ENCODE assay signal across 9 mouse cellular contexts in genomic region chr17:56148790-56149618, GRCm38 (mm10). TPM values are rescaled to one million over a fixed set of nuclear protein-coding genes. Genes with fewer than 3 reads are reported as not detected.
DNase-seq lines count a peak whose midpoint lies in the region; ATAC-seq and TF ChIP-seq lines count a peak whose summit lies in the region.
"Had no signal": no experiment of that assay in that cellular context is flagged by ENCODE, and none has a peak within 500 bp of the region (broad histone marks: within the 10 kb centered on the region; RNA-seq: fewer than 3 reads in every experiment).

No protein-coding gene starts in this region.

- TF ChIP-seq CTCF in lung, postnatal 0 days (IDR thresholded peaks at IDR 0.05): no peak
- TF ChIP-seq CTCF in gastrocnemius, adult 2 months (IDR thresholded peaks at IDR 0.05): no peak

- no peak for DNase-seq in lung, postnatal 0 days (ENCODE audit: low spot score)
- DNase-seq in lung, postnatal 14 days: no peak
- DNase-seq in forebrain, embryonic 14.5 days (ENCODE audit: low spot score): no peak
- DNase-seq in retina, postnatal 1 day: peak; percentile 44
- DNase-seq in gastrocnemius, adult 2 months: no peak
- DNase-seq in testis, postnatal 10 days (ENCODE audit: low spot score): no peak
- DNase-seq: right cerebral cortex, adult 18-20 months had no signal

- H3K9me3 ChIP-seq in lung, postnatal 0 days (ENCODE audit: low read length): no peaks in the 10 kb centered on the region
- H3K9me3 ChIP-seq in forebrain, embryonic 14.5 days (replicated peaks; ENCODE audit: control insufficient read depth, low read length): no peaks in the 10 kb centered on the region
- no peaks in the 10 kb centered on the region for H3K9me3 ChIP-seq in limb, embryonic 12.5 days

- H3K4me1 ChIP-seq in lung, postnatal 0 days (ENCODE audit: insufficient read depth, low read depth, low read length): no peaks in the 10 kb centered on the region
- no peaks in the 10 kb centered on the region for H3K4me1 ChIP-seq in forebrain, embryonic 14.5 days (ENCODE audit: control insufficient read depth, insufficient read depth, low read length)
- peaks cover 21% of the 10 kb centered on the region for H3K4me1 ChIP-seq in limb, embryonic 12.5 days (replicated peaks)

- peaks cover 22% of the 10 kb centered on the region for H3K27me3 ChIP-seq in lung, postnatal 0 days (replicated peaks; ENCODE audit: insufficient read depth, low read length)
- peaks cover 19% of the 10 kb centered on the region for H3K27me3 ChIP-seq in forebrain, embryonic 14.5 days (replicated peaks; ENCODE audit: control insufficient read depth, insufficient read depth, low read length)
- peaks cover 92% of the 10 kb centered on the region for H3K27me3 ChIP-seq in limb, embryonic 12.5 days

- intact Hi-C loops in gastrocnemius, adult 2 months (cut with DNase I): no loop called here

- WGBS in lung, postnatal 0 days: 3% methylated on average over 30 of the region's 30 CpGs
- under 1% methylated on average over 30 of the region's 30 CpGs for WGBS in forebrain, embryonic 14.5 days
- WGBS in limb, embryonic 12.5 days: 2% methylated on average over 30 of the region's 30 CpGs

- no peak for ATAC-seq in lung, postnatal 0 days
- ATAC-seq in forebrain, embryonic 14.5 days: peak; percentile 38; the same call in 1 of the 2 replicates
- no peak; the same call in 1 of the 2 replicates for ATAC-seq in limb, embryonic 12.5 days (ENCODE audit: insufficient number of reproducible peaks, insufficient read depth, low FRiP score, low TSS enrichment, low read depth)

- peak overlapping the region; percentile 20 for H3K4me2 ChIP-seq in lung, postnatal 0 days (replicated peaks; ENCODE audit: low read depth, low read length)
- peak overlapping the region; percentile 51 for H3K4me2 ChIP-seq in forebrain, embryonic 14.5 days (ENCODE audit: low read length)
- peak overlapping the region; percentile 42 for H3K4me2 ChIP-seq in limb, embryonic 12.5 days

- H3K36me3 ChIP-seq in lung, postnatal 0 days (ENCODE audit: insufficient read depth, low read length): no peaks in the 10 kb centered on the region
- no peaks in the 10 kb centered on the region for H3K36me3 ChIP-seq in forebrain, embryonic 14.5 days (ENCODE audit: control insufficient read depth, insufficient read depth, low read length)
- no peaks in the 10 kb centered on the region for H3K36me3 ChIP-seq in limb, embryonic 12.5 days

- TF ChIP-seq EP300 in lung, postnatal 0 days (IDR thresholded peaks at IDR 0.05): no peak

- no peak overlapping the region for H3K9ac ChIP-seq in lung, postnatal 0 days (replicated peaks; ENCODE audit: low read depth)
- peak overlapping the region; percentile 56 for H3K9ac ChIP-seq in forebrain, embryonic 14.5 days (ENCODE audit: low read length)
- H3K9ac ChIP-seq in limb, embryonic 12.5 days (replicated peaks): peak overlapping the region; percentile 23; the same call in 1 of the 2 replicates

- H3K27ac ChIP-seq in lung, postnatal 0 days (ENCODE audit: low read length): no peak overlapping the region
- H3K27ac ChIP-seq in forebrain, embryonic 14.5 days (ENCODE audit: low read depth, low read length): no peak overlapping the region
- H3K27ac ChIP-seq in limb, embryonic 12.5 days: no peak overlapping the region
- H3K27ac ChIP-seq in gastrocnemius, adult 2 months: no peak overlapping the region

- H3K4me3 ChIP-seq in lung, postnatal 0 days (ENCODE audit: low read depth, low read length): no peak overlapping the region
- peak overlapping the region; percentile 23 for H3K4me3 ChIP-seq in forebrain, embryonic 14.5 days (ENCODE audit: low read depth, low read length)
- peak overlapping the region; percentile 18 for H3K4me3 ChIP-seq in limb, embryonic 12.5 days (replicated peaks)
- no peak overlapping the region for H3K4me3 ChIP-seq in gastrocnemius, adult 2 months
- H3K4me3 ChIP-seq: erythroblast, embryonic 14.5 days had no signal

RNA-seq across cellular contexts. Expression of gene Sema6b, which starts 8.9 kb away (rescaled TPM):
- 0.88 and 1.0 TPM in 2 replicates for polyA plus RNA-seq in lung, postnatal 0 days (2015; fragmentation: Nextera tagmentation; extraction: Ambion mirVana)
- 9.4 and 12.1 TPM in 2 replicates for polyA plus RNA-seq in forebrain, embryonic 14.5 days (2014; fragmentation: Nextera tagmentation; extraction: Ambion mirVana)
- 3.1 and 3.3 TPM in 2 replicates for polyA plus RNA-seq in limb, embryonic 12.5 days (2016; fragmentation: Nextera tagmentation; extraction: Ambion mirVana)
- 1 to 10 TPM; 1.9 to 3.2 TPM for total RNA-seq in gastrocnemius, adult 2 months (2021)

RNA-seq across cellular contexts. Expression of gene Tnfaip8l1, which starts 13.3 kb away (rescaled TPM):
- polyA plus RNA-seq in lung, postnatal 0 days (2015; fragmentation: Nextera tagmentation; extraction: Ambion mirVana): 4.7 and 5.6 TPM in 2 replicates
- polyA plus RNA-seq in forebrain, embryonic 14.5 days (2014; fragmentation: Nextera tagmentation; extraction: Ambion mirVana): 9.7 and 10.9 TPM in 2 replicates
- polyA plus RNA-seq in limb, embryonic 12.5 days (2016; fragmentation: Nextera tagmentation; extraction: Ambion mirVana): 8.3 and 9.5 TPM in 2 replicates
- total RNA-seq in gastrocnemius, adult 2 months (2021): under 1 TPM; 0.25 to 0.43 TPM

RNA-seq across cellular contexts. Expression of gene Lrg1, which starts 27.2 kb away (rescaled TPM):
- polyA plus RNA-seq in lung, postnatal 0 days (2015; fragmentation: Nextera tagmentation; extraction: Ambion mirVana): 36.3 and 50.6 TPM in 2 replicates
- polyA plus RNA-seq in forebrain, embryonic 14.5 days (2014; fragmentation: Nextera tagmentation; extraction: Ambion mirVana): not detected in 2 replicates
- polyA plus RNA-seq in limb, embryonic 12.5 days (2016; fragmentation: Nextera tagmentation; extraction: Ambion mirVana): 0.24 TPM in 1 of 2 replicates, not detected in the other
- total RNA-seq in gastrocnemius, adult 2 months (2021): 10 to 100 TPM; 13.2 to 25.5 TPM

RNA-seq across cellular contexts. Expression of gene Plin5, which starts 31.6 kb away (rescaled TPM):
- 3.2 and 4.3 TPM in 2 replicates for polyA plus RNA-seq in lung, postnatal 0 days (2015; fragmentation: Nextera tagmentation; extraction: Ambion mirVana)
- polyA plus RNA-seq in forebrain, embryonic 14.5 days (2014; fragmentation: Nextera tagmentation; extraction: Ambion mirVana): 0.42 and 0.67 TPM in 2 replicates
- 0.10 TPM in 2 replicates for polyA plus RNA-seq in limb, embryonic 12.5 days (2016; fragmentation: Nextera tagmentation; extraction: Ambion mirVana)
- total RNA-seq in gastrocnemius, adult 2 months (2021): 10 to 100 TPM; 22.9 to 55.7 TPM
- polyA plus RNA-seq: erythroblast, embryonic 14.5 days had no signal

RNA-seq across cellular contexts. Expression of gene Mydgf, which starts 34.7 kb away (rescaled TPM):
- polyA plus RNA-seq in lung, postnatal 0 days (2015; fragmentation: Nextera tagmentation; extraction: Ambion mirVana): 67.2 and 71.2 TPM in 2 replicates
- 58.8 and 63.5 TPM in 2 replicates for polyA plus RNA-seq in forebrain, embryonic 14.5 days (2014; fragmentation: Nextera tagmentation; extraction: Ambion mirVana)
- 69.3 and 78.4 TPM in 2 replicates for polyA plus RNA-seq in limb, embryonic 12.5 days (2016; fragmentation: Nextera tagmentation; extraction: Ambion mirVana)
- total RNA-seq in gastrocnemius, adult 2 months (2021): 10 to 100 TPM; 17.0 to 17.7 TPM

Comparison
In these comparisons a context has a peak if more than half of its experiments do, and no peak if none do; other contexts are left out.
1. H3K4me3 ChIP-seq: peak in forebrain, embryonic 14.5 days (single experiment) and limb, embryonic 12.5 days (single experiment); none in lung, postnatal 0 days (single experiment) and gastrocnemius, adult 2 months (single experiment).
2. RNA of gene Lrg1, which starts 27.2 kb away (polyA plus RNA-seq): 36.3 to 50.6 TPM in lung, postnatal 0 days; not detected in forebrain, embryonic 14.5 days and 0.24 TPM in limb, embryonic 12.5 days; every median in the first group is over 10 times any median in the second.
3. Peak in every context shown above with its lines, with median percentiles within 50 percentile points of each other: H3K4me2 ChIP-seq.